Mouse (Mus musculus) C2C12 (cell line): ENCODE measurements at regions not wholly inside any gene's neighbourhood (a gene's known extent, or its start where the extent isn't known, plus 50 kb on each side); places are given as distances from the start of the nearest gene placed in this dataset.

Experiments
- CTCF ChIP-seq: IDR thresholded peaks from one replicate; pipeline ENCODE4 v1.5.1; 2011; ENCODE audit not compliant: control insufficient read depth, insufficient read depth, insufficient read length
- MAX ChIP-seq: IDR thresholded peaks from one replicate; pipeline ENCODE4 v1.6.1; 2011; ENCODE audit warnings: mild to moderate bottlenecking, control low read depth

GRCm38 (mm10) chr7:115204916-115205315 lies 461.4 kb downstream of the Insc start:
- TF ChIP-seq MAX, result no peak
- no peak for TF ChIP-seq CTCF
